Mouse (Mus musculus): ENCODE results near the gene Snip1.

The Snip1 gene

GRCm38 (mm10) chr4:125101334-125101733 lies 34.9 kb downstream of the Snip1 start:
- DNase-seq: no peak

DNA sequence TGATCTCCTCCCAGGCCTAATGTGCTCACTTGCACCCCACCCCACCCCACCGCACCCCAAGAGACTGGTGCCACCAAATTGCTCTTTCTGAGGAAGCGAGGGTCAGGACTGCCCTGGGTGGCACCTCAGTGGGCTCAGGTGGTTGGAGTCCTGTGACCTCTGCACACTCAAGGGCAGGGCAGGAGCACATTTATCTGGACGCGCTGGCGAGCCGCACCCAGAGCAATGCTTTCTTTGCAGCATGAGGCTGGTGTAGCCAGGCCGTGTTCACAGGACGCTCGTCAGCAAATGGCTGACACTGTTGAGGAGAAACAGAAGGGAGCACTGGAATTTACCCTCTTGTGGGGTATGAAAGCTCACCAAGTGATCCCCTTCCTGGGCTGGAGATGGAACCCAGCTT lies 38.9 kb downstream of the Snip1 start:
- DNase-seq: no peak

DNA sequence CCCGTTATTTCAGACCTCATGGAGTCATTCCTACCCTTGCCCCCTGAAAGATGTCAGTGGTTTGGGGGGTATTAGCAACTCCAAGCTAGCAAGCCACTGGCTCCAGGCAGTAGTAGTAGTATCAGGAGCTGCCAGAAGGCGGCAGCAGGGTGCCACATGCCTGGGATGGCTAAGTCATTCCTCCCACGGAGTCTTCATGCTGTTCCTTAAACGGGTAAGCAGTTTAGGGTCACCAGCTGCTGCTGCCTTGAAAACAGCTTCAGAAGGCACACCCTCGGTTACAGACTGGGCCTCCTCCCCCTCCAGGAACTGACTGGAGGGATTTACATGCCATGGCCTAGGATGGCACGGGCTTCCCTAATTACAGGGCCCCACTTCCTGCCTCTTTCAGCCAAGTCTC lies 48.2 kb downstream of the Snip1 start:
- DNase-seq: peak; percentile 91 to 93

- DNase-seq: no peak
Observed at GRCm38 (mm10) chr4:125115081-125115480, 48.6 kb downstream of the Snip1 start.

DNA sequence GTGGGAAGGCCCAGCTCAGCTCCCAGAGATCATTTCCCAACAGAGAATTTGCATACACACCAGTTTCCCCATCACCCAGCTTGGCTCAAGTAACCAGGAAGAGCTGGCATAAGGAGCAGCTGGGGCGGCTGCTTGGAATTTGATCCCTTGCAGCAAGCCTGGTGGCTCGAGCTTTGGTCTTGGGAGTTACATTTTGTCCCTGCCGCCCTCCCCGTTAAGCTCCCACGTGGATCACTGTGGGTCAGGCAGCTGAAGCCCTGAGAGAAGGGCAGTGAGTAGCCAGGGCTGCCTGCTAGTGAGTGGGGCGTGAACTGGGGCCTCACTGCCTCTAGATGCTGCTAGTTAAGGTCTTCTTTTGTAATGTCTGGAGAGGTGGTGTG lies 49.2 kb downstream of the Snip1 start:
- peak; percentile 22 to 38 for DNase-seq

DNA sequence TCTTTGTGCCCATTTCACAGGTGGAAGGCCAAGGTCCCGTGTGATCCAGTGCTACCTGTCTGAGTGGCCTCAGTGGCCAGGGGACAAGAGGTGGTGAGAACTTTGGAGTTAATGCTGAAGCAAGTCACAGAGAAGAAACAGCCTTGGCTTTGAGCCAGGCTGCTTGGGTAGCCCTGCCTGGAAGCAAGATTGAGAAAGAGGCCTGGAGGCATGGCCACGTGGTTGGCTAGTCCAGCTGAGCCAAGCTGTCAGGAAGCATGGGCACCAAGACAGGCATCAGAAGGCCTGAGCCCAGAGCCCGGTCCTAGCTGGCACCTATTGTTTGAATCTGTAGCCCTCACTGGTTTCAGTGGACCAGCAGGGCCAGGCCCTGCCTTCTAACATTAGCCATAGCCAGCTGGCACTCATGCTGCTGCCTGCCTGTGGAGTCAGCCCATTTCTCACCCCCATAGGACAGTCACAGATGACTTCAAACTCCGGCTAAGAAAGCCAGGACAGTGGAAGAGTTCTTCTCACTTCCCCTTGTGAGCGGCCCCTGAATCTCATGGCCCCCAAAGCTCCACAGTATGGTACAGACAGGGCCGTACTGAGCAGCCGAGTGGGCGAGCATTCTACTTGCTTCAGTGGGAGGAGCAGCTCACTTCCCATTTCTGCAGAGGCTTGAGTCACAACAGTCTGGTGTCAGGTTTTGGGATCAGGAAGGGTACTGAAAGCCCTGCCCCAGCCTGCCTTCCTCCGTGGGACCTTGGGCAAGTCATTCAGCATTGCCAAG lies 49.8 kb downstream of the Snip1 start:
- peak; percentile 75 to 77 for DNase-seq

GRCm38 (mm10) chr4:125116929-125117328 lies 50.5 kb downstream of the Snip1 start:
- DNase-seq: peak; percentile 30 to 62

- DNase-seq: no peak
Observed at GRCm38 (mm10) chr4:125117902-125118320, 51.4 kb downstream of the Snip1 start.

DNA sequence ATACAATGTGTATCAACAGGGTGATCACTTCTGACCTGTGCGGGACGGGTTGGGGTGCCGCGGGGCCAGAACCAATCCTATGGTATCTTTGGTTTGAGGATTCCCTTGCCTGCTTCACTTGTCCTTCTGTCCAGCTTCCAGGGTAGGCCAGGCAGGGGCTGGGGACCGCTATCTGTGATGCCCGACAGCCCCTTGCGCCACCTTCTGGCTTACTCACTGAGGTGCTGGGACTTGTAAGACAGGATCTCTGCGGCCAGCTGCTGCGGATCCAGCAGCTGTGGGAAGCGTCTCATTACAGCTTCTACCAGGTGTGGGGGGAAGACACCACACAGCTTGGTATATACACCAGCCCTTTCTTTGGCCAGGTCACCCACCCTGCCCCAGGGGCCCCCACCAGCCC lies 52.6 kb downstream of the Snip1 start:
- DNase-seq: peak in 1 of 2 experiments; percentile 37

- no peak for DNase-seq
Observed at GRCm38 (mm10) chr4:125119721-125120120, 53.2 kb downstream of the Snip1 start.

DNA sequence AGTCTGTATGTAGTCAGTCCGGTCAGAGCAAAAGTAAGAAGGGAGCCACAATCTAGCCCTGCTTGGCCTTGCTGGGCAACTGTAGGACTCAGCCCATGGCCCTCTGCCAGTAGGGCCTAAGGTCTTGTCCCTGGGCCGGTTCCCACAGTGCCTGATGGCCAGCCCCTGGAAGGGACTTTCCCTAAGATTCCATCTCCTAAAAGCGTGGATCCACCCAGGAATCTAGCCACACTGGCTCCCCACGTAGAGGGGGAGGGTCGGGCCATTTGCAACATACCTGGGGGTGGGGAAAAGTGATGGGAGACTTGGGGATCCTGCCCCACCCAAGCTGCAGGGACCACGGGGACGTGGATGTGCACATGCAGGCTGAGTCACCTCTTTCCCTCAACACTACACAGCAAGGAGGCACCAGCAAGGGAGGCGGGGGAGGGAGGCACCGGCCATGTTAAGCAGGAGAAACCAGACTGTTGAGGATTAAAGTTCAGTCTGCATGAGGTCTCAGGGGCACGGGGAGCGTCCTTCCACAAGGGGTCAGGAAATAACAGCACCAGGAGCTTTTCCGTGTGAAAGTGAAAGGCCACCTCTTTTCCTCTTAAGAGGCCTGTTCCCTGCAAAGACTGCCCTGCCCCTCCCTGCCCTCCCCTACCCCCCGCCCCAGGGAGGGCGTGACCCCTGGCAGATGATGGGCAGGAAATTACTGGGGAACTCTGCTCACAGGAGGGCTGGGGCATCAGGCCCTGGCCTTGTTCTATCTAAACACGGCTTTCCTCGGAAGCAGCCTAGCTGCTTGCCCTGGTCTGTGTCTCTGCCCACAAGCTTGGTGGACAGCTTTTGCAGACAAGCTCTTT lies 56.2 kb downstream of the Snip1 start:
- DNase-seq: no peak

DNA sequence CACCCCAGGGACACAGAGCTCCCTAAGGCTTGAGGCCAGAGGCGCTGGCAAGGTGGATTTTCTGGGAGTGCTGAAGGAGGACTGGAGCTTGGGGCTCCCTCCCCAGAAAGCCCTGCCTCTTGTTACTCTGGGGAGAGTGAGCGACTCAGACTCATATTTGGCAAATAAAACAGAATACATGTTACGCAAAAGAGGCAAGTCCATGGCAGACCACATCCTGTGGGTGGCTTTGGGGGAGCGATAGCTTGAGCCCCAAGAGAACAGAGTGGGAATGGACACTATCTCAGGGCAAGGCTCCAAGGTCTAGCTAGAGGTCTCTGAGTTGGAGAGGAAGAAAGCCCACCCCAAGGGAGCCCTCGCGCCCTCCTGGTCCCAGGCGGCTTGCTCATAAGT lies 56.8 kb downstream of the Snip1 start:
- DNase-seq: no peak
